Mouse (Mus musculus) testis, postnatal 14 days (tissue): ENCODE data around the gene Wdr35.

Experiments used
- DNase-seq: peaks from one replicate; pipeline ENCODE4 v3.0.0; 2021; ENCODE audit warnings: low spot score

Gene Wdr35

GRCm38 (mm10) chr12:9052075-9052829 is 78.6 kb downstream of the Wdr35 start:
- peak; percentile 72 for DNase-seq

- no peak for DNase-seq
Observed at GRCm38 (mm10) chr12:9053345-9053744, 79.7 kb downstream of the Wdr35 start.

- DNase-seq = no peak
Observed at GRCm38 (mm10) chr12:9054012-9054411, 80.3 kb downstream of the Wdr35 start.

- DNase-seq = no peak
Observed at GRCm38 (mm10) chr12:9055269-9055668, 81.6 kb downstream of the Wdr35 start.

GRCm38 (mm10) chr12:9059502-9059901 is 85.8 kb downstream of the Wdr35 start:
- DNase-seq = no peak

- no peak for DNase-seq
Observed at GRCm38 (mm10) chr12:9059965-9060364, 86.3 kb downstream of the Wdr35 start.

GRCm38 (mm10) chr12:9063611-9064010 is 89.9 kb downstream of the Wdr35 start:
- DNase-seq = no peak

- no peak for DNase-seq
Observed at GRCm38 (mm10) chr12:9071058-9071457, 97.4 kb downstream of the Wdr35 start.

- no peak for DNase-seq
Observed at GRCm38 (mm10) chr12:9071493-9071892, 97.8 kb downstream of the Wdr35 start.

- DNase-seq = no peak
Observed at GRCm38 (mm10) chr12:9077554-9078125, 103.9 kb downstream of the Wdr35 start.
